Mouse (Mus musculus): ENCODE measurements around the gene Stk38. TPM values are rescaled to one million over a fixed set of nuclear protein-coding genes. Genes with fewer than 3 reads are reported as not detected.

Stk38 gene
- total RNA-seq (2023), result 100 to 1,000 TPM; 204 to 207 TPM

DNA sequence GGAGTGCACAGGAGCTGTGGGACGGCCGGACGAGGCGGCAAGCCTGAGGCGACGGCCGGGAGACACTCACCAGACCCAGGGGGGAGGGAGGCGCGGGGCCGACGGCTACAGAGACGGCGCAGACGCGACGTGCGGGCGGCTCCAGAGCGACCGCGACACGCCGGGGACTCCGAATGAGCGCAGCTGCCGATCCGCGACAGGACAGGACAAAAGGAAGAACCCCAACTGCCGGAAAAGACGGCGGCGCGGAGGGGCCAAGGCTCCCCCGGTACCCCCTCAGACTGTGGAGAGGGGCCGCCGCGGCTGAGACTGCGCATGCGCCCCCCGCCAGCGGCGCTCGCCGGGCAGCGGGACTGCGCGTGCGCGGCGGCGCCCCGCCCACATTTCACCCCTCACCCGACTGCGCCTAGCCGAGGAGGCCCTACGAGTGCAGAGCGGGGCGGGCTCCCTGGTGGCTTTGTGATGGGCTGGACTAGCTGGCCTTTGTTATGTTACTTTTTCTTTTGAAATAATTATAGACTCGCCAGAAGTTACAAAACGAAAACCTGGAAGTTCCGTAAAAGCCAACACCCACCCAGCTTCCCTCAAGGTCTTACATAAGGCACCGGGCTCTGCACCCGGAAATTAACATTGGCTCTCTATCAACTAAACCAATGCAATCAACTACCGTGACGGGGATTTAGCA, at the start of gene Stk38:
Gene Stk38 (minus strand): TSS at position 355 of the 685 bp plus-strand sequence.

DNA sequence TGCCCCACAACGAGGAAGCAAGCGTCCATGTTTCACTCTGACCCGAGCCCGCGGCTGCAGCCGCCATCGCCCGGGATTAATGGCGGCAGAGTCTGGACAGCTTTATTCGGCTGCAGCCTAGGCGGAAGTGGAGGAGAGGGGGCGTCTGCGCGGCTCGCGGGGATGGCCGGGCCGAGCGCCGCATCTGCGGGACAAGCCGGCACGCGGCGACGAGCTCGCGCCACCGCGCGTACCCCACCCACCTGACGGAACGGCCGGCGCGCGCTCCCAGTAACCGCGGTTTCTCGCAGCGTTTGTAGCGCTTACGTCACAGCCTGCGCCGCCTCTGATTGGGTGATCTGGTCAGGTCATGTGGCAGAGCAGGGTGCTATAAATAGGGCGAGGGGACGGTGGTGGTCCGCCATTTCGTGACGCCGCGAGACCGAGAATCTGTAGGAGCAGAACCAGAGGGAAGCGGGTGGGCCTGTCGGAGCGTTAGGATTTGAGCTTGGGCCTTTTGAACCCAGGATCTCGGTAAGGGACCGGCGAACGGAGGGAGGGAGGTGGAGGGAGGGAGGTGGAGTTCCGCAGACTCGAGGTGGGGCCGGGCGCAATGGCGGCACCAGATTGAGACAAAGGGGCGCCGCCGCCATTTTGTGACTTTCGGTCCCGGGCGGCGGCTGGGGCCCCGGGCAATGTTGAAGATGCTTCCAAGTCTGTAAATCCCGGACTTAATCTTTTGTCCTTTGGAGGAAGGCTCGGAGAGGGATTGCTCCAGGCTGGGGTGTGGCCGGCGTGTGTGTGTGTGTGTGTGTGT, 24.7 kb upstream of the Stk38 start, which contains the start of gene Srsf3:
Gene Srsf3 (plus strand): TSS at position 355 of the 796 bp plus-strand sequence.

DNA sequence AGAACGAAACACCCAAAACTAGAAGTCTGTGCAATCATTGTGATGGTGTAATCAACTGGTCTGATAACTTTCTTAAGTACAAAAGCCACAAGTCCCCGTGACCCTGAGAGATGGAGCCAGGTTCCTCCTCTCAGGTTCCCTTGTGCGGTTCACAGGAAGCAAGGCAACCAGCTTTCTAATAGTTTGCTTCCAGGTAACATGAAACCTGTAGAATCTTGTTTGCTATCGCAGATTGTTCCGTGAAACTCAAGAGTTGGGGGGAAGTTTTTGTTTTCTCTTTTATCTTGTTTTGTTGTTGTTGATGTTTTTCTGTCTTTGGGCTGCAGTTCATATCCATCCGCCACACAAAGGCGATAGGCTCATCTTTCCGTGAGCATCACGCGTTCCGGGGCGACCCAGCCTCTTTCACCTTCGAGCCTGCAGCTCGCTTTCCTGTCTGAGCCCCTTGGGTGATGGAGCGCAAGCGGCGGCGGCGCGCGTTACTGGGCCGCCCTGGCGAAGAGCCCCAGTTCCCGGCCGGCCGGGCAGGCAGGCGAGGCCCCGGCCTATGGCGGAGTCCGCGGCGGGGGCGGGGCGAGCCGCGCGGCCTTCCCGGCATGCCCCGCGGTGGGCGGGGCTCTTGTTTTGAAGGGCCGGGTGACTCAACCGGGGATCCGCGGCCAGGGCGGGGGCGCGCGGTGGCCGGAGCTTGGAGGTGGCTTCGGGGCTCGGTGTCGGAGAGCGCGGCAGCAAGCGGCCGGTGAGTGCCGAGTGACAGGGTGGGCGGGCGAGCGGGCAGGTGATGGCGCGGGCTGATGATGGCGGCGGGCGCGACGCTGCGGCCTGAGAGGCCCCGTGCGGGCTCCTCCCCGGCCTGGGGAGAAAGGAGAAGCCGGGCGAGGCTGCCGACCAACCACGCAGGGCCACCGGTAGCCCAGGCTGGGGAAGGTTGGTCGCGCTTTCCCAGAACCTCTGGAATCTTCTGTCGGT, 55.7 kb downstream of the Stk38 start, which contains the start of gene Kctd20:
Gene Kctd20 (plus strand): TSS at position 120 of the 969 bp plus-strand sequence.

DNA sequence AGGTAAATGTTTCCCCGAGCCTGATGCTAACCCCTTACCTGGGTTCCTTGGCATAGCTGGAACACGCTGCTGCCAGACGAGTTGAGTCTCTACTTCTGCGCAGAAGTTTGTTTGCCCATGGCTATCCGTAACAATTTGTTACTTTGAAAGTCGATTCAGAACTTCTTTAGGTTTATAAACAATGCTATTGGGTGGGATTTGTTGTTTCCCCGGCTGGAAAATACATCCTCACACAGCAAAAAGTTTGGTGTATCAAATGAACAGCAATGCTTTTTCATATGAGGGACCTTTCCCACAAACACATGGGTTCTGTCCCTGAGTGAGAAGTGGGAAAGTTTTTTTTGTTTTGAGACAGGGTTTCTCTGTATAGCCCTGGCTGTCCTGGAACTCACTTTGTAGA, 64.1 kb downstream of the Stk38 start, which contains the start of gene Pxt1:
Gene Pxt1 (minus strand): TSS at position 101 of the 400 bp plus-strand sequence.

Other genes starting within 250 kb of the Stk38 start
- gene Mapk13, start 238.7 kb downstream of the Stk38 start, total RNA-seq (2023), result not detected
- 10 to 100 TPM; 62.1 to 75.6 TPM for gene Brpf3, start 206.9 kb downstream of the Stk38 start, total RNA-seq (2023)
- gene Pnpla1, start 149.6 kb downstream of the Stk38 start, total RNA-seq (2023), result under 1 TPM in 1 of 2 experiments, not detected in 1; 0.27 TPM
- under 1 TPM; 0.27 to 0.38 TPM for gene 4930539E08Rik, start 92.7 kb downstream of the Stk38 start, total RNA-seq (2023)
- not detected for gene Pxt1, start 64.2 kb downstream of the Stk38 start, total RNA-seq (2023)
- gene Kctd20, start 56.0 kb downstream of the Stk38 start, total RNA-seq (2023), result 10 to 100 TPM; 80.3 to 82.1 TPM
- gene Srsf3, start 24.6 kb upstream of the Stk38 start, total RNA-seq (2023), result 100 to 1,000 TPM; 517 to 573 TPM
- gene Cdkn1a, start 83.0 kb upstream of the Stk38 start, total RNA-seq (2023), result 1 to 10 TPM; 2.0 to 3.2 TPM
- 1 to 10 TPM in 1 of 2 experiments, under 1 TPM in 1; 0.26 to 1.3 TPM for gene Rab44, start 106.2 kb upstream of the Stk38 start, total RNA-seq (2023)
- gene Cpne5, start 230.2 kb upstream of the Stk38 start, total RNA-seq (2023), result 1 to 10 TPM; 1.2 to 3.2 TPM

Data from B cell, adult 67 days (primary cell).